Mouse (Mus musculus) liver, adult 2 months (tissue): ENCODE data around the gene Dclk2. TPM values are rescaled to one million over a fixed set of nuclear protein-coding genes. Genes with fewer than 3 reads are reported as not detected.
A peak's percentile ranks its signal among the peaks of the same experiment; 100 is the strongest.

Experiments used
- DNase-seq: peaks from one replicate; pipeline ENCODE4 v3.0.0-alpha.2; 2011; ENCODE audit warnings: low read depth, low spot score; ENCODE audit errors: extremely low read depth
- H3K27ac ChIP-seq: fragments of 200-500 bp; replicated peaks from 2 replicates; pipeline ENCODE4 v1.5.1; 2012; ENCODE audit warnings: low read depth, mild to moderate bottlenecking, control low read depth, inconsistent platforms, low read length; ENCODE audit not compliant: insufficient read depth
- H3K27me3 ChIP-seq: fragments of 200-500 bp; 2 replicates; pipeline ENCODE4 v1.6.1; 2012; ENCODE audit warnings: mild to moderate bottlenecking, moderate library complexity, low read length, inconsistent platforms; ENCODE audit not compliant: control insufficient read depth, insufficient read depth
- H3K36me3 ChIP-seq: fragments of 200-500 bp; 2 replicates; pipeline ENCODE4 v1.6.1; 2012; ENCODE audit warnings: low read length, inconsistent platforms; ENCODE audit not compliant: control insufficient read depth, insufficient read depth
- H3K4me1 ChIP-seq: fragments of 200-500 bp; 2 replicates; pipeline ENCODE4 v1.6.1; 2011; ENCODE audit warnings: low read length; ENCODE audit not compliant: control insufficient read depth, insufficient read depth
- H3K4me3 ChIP-seq: fragments of 200-500 bp; 2 replicates; pipeline ENCODE4 v1.5.1; 2011; ENCODE audit warnings: low read depth, mild to moderate bottlenecking, control low read depth, low read length, moderate library complexity; ENCODE audit not compliant: insufficient read depth
- H3K79me2 ChIP-seq: fragments of 200-500 bp; 2 replicates; pipeline ENCODE4 v1.6.1; 2012; ENCODE audit warnings: inconsistent platforms, mild to moderate bottlenecking, low read length, moderate library complexity; ENCODE audit not compliant: control insufficient read depth, insufficient read depth
- H3K9ac ChIP-seq: fragments of 200-500 bp; 2 replicates; pipeline ENCODE4 v1.6.1; 2012; ENCODE audit warnings: low read depth, mild to moderate bottlenecking, control low read depth, inconsistent platforms, low read length
- CTCF ChIP-seq: fragments of 200-500 bp; IDR thresholded peaks from 2 replicates; pipeline ENCODE4 v1.5.1; 2011; ENCODE audit warnings: low read depth, low read length, control low read depth
- POLR2A ChIP-seq: fragments of 200-500 bp; IDR thresholded peaks from 2 replicates; pipeline ENCODE4 v1.6.1; 2011; ENCODE audit warnings: low read length, control low read depth; ENCODE audit not compliant: insufficient read depth; ENCODE audit errors: extremely low read depth
- WGBS: fragments of 180-500 bp; shearing (Covaris S2); methylation state at CpG from one replicate; pipeline ENCODE4 v1.1.7; 2018; 5-methylcytosine and 5-hydroxymethylcytosine counted together
- polyA plus RNA-seq: library from polyadenylated mRNA; depleted of rRNA; stranded (reverse); fragments of >200 nt; gene quantifications from 2 replicates; pipeline ENCODE4 v1.2.3, GENCODE M21; 2012; rRNA removed
- total RNA-seq: library from RNA; depleted of rRNA; stranded (reverse); fragments of >200 nt; gene quantifications from 2 replicates; pipeline ENCODE4 v1.2.3, GENCODE M21; 2014; rRNA removed

Dclk2 gene
- total RNA-seq (0.28 and 0.67 TPM in 2 replicates), polyA plus RNA-seq (0.34 and 0.87 TPM in 2 replicates)

DNA sequence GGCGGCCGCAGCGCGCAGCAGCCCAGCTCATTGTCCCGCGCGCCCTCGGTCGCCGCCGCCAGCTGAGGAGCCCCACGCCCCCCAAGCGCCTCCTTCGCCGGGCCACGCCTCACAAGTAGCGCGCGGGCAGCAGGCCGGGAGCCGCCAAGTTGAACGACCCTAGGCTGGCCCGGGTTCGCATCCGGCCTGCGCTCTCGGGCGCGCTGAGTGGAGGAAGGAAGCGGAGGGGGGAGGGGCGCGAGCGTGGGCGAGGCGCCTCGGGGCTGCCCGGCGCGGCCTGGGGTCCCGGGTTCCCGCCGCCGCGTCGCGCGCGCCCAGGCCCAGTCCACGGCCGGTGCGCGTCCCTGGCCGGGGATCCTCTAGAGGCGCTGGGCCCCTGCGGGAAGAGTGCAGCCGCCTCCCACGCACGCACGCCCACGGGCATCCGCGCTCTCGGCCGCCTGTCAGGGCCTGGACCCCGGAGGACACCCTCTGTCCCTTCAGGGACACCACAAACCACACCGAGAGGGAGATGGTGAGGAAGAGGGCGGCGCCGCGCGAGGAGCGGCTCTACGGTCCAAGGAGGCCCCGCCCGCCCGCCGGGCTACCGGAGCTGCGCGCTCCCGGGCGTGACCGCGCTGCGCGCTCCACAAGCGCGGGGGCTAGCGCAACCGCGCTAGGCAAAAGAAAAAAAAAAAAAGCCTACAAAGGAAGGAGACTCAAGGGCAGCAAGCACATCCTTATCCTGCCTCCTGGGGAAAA is at the start of gene Dclk2:
Gene Dclk2, minus strand, starts transcription at position 510 of the 741 bp plus-strand sequence.
- DNase-seq, result peak; percentile 5
- WGBS, result 1% methylated on average over 86 of the region's 91 CpGs
- no peaks in the 10 kb centered on the region for H3K36me3 ChIP-seq
- no peaks in the 10 kb centered on the region for H3K4me1 ChIP-seq
- H3K79me2 ChIP-seq, result no peaks in the 10 kb centered on the region
- H3K9ac ChIP-seq, result peak within 1 kb of the TSS; percentile 89
- H3K4me3 ChIP-seq, result peak within 1 kb of the TSS; percentile 84
- peaks cover 15% of the 10 kb centered on the region for H3K27me3 ChIP-seq
- peak within 1 kb of the TSS; percentile 87 for H3K27ac ChIP-seq
- TF ChIP-seq CTCF, result no peak
- TF ChIP-seq POLR2A, result no peak

DNA sequence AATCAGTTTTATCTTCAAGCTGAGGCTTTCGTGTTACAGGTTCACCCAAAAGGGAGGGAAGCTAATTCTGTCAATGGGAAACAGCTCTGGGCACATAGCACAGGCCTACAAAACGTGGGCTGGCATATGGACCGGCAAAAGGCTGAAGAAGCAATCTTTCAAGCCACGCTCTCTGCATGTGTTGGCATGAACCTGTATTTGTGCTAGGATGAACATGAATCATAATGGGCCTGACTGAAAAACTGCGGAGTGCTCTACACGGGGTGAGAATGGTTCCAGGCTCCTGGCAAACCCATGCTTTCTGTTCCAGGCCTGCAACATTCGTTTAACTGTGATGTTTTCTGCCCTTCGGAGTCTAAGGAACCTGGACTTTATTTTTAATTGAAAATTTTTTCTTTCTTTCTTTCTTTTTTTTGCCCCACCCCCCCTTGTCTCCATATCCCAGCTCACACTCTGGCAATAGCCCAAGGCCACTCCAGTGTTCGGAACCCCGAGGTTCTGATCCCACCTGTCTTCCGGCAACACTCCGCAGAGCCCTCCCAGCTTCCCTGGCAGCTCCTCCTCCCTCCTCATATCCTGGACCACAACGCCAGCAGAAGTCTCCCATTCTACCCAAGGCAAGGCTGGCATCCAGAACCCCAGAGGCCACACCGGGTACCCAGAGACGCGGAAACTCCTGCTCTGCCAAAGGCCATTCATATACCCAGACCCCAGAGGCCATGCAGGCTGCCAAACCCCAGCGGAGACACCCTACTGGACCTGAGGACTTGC is 42.2 kb upstream of the Dclk2 start:
- no peak overlapping the region for H3K4me3 ChIP-seq
- no peak overlapping the region for H3K27ac ChIP-seq
- no peaks in the 10 kb centered on the region for H3K27me3 ChIP-seq
- H3K4me1 ChIP-seq, result no peaks in the 10 kb centered on the region
- H3K36me3 ChIP-seq, result no peaks in the 10 kb centered on the region
- TF ChIP-seq CTCF, result no peak
- TF ChIP-seq POLR2A, result no peak
- 91% methylated on average over 17 of the region's 17 CpGs for WGBS
- no peak for DNase-seq
- no peaks in the 10 kb centered on the region for H3K79me2 ChIP-seq
- no peak overlapping the region for H3K9ac ChIP-seq

DNA sequence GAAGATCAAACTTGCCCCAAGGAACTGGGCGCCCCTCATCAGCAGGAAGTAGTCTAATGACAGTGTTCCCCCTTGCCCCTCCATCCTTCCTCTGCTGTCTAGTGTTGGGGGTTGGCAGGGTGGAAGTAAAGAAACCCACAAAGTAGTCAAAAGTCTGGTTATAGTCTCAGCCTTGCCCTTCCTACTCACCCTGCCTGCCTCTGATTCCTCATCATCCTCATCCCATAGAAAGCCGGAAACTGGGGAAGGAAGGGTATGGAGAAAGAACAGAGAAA is 40.7 kb upstream of the Dclk2 start:
- no peak for DNase-seq
- H3K9ac ChIP-seq, result no peak overlapping the region
- H3K79me2 ChIP-seq, result no peaks in the 10 kb centered on the region
- no peaks in the 10 kb centered on the region for H3K27me3 ChIP-seq
- H3K4me1 ChIP-seq, result no peaks in the 10 kb centered on the region
- no peak overlapping the region for H3K27ac ChIP-seq
- no peaks in the 10 kb centered on the region for H3K36me3 ChIP-seq
- no peak overlapping the region for H3K4me3 ChIP-seq
- TF ChIP-seq POLR2A, result no peak
- WGBS, result 83% methylated on average over 2 of the region's 2 CpGs

DNA sequence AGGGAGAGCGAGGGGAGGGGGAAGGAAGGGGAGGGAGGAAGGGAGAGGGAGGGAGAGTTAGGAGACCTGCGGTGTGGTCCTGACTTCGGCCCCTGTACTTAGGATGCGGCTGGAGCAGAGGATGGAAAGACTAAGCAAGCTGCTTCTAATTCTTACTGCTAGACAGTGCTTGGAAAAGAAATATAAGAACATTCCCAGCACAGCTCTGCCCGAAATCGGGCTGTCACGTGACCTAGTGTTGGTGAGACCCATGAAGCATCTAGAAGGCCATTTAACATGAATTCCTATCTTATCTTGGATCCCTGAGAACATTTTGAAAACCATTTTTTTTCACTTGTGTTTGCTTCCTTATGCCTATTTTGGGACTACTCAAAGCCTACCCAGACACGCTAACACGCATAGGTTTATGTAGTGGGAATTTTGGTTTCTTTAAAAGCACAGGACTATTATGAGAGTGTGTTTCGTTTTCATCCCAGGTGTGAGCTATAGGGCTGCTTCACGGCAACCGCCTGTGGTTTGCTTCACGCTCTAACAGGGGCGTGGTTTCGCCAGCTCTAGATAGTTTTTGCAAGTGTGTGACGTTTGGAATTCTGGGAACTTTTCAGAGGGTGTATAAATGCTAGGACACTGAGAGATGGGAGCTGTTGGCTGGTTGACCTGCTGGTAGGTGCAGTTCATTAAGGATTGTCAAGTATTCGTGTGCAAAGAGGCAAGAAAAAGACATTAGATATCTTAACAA is 40.2 kb upstream of the Dclk2 start:
- Histone ChIP-seq H3K36me3 (no peaks in the 10 kb centered on the region), H3K4me1 (no peaks in the 10 kb centered on the region), H3K79me2 (no peaks in the 10 kb centered on the region), H3K27me3 (no peaks in the 10 kb centered on the region), H3K9ac (no peak overlapping the region), H3K27ac (no peak overlapping the region), H3K4me3 (no peak overlapping the region)
- WGBS, result 91% methylated on average over 17 of the region's 17 CpGs
- DNase-seq, result no peak
- TF ChIP-seq CTCF (no peak), POLR2A (no peak)

DNA sequence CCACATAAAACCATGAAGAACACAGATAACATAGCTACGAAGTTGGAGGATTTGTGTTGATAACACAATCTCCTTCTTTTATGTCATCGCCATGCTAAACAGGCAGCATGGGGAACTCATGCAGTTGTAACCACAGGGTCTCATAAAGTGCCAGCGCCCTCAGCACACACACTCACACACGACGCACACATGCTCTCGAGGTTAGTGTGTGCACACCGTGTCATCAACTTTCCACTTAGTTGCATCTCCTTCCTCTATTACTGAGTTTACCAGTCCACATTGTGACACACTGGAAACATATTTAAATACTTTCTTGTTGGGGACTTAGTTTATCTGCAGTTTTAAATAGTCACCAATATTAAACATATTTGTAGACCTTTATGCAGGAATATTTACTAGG is 38.4 kb upstream of the Dclk2 start:
- H3K79me2 ChIP-seq, result no peaks in the 10 kb centered on the region
- 89% methylated on average over 7 of the region's 7 CpGs for WGBS
- H3K4me1 ChIP-seq, result no peaks in the 10 kb centered on the region
- H3K27me3 ChIP-seq, result no peaks in the 10 kb centered on the region
- H3K9ac ChIP-seq, result no peak overlapping the region
- no peak overlapping the region for H3K4me3 ChIP-seq
- TF ChIP-seq POLR2A (no peak), CTCF (no peak)
- no peak for DNase-seq
- H3K27ac ChIP-seq, result no peak overlapping the region
- H3K36me3 ChIP-seq, result no peaks in the 10 kb centered on the region
